In the genomic region with DNA sequence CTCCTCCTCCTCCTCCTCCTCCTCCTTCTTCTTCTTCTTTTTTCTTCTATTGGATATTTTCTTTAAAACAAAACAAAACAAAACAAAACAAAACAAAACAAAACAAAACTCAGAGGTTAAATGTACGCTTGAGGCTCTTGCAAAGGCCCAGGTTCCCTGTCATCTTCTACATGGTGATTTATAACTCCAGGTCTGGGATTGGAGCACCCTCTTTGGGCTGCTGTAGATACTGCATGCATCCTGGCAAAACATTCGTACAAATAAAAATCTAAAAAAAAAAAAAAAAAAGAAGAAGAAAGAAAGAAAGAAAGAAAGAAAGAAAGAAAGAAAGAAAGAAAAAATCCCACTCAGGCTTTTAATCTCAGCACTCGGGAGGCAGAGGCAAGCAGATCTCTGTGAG, we compare ENCODE assay signal across 10 mouse cellular contexts. TPM values are rescaled to one million over a fixed set of nuclear protein-coding genes. Genes with fewer than 3 reads are reported as not detected.
DNase-seq lines count a peak whose midpoint lies in the region; ATAC-seq and TF ChIP-seq lines count a peak whose summit lies in the region.
"Had no signal": no experiment of that assay in that cellular context is flagged by ENCODE, and none has a peak within 500 bp of the region (broad histone marks: within the 10 kb centered on the region; RNA-seq: fewer than 3 reads in every experiment).

No protein-coding gene starts in this region.

- H3K4me1 ChIP-seq in heart, embryonic 12.5 days (replicated peaks): no peaks in the 10 kb centered on the region
- H3K4me1 ChIP-seq in lung, embryonic 14.5 days (ENCODE audit: insufficient read depth): no peaks in the 10 kb centered on the region

- no peak overlapping the region for H3K4me2 ChIP-seq in heart, embryonic 12.5 days
- no peak overlapping the region for H3K4me2 ChIP-seq in lung, embryonic 14.5 days

- TF ChIP-seq CTCF in Patski (IDR thresholded peaks at IDR 0.05): peak; percentile 67
- TF ChIP-seq CTCF in lung, embryonic 14.5 days (IDR thresholded peaks at IDR 0.05; ENCODE audit: low read depth): peak; percentile 44

- intact Hi-C loops in heart, postnatal 10 days (cut with DNase I): loop anchor here (2.0 to 10.0 kb wide), 2 partner anchors 64 to 170 kb away; no protein-coding TSS in a partner anchor

- H3K36me3 ChIP-seq in heart, embryonic 12.5 days: no peaks in the 10 kb centered on the region
- no peaks in the 10 kb centered on the region for H3K36me3 ChIP-seq in lung, embryonic 14.5 days (ENCODE audit: insufficient read depth)

- no peak overlapping the region for H3K27ac ChIP-seq in heart, embryonic 12.5 days (ENCODE audit: poor library complexity, severe bottlenecking)
- H3K27ac ChIP-seq in lung, embryonic 14.5 days (ENCODE audit: low read depth): no peak overlapping the region

- no peak for ATAC-seq in heart, embryonic 12.5 days (ENCODE audit: insufficient number of reproducible peaks, low FRiP score)
- ATAC-seq in Patski: no peak
- no peak for ATAC-seq in lung, embryonic 14.5 days (ENCODE audit: insufficient read depth)
- ATAC-seq in erythroid progenitor cell, adult 5-6 weeks (replicated peaks; ENCODE audit: low FRiP score, poor library complexity, severe bottlenecking): no peak

- H3K9ac ChIP-seq in heart, embryonic 12.5 days: no peak overlapping the region
- no peak overlapping the region for H3K9ac ChIP-seq in lung, embryonic 14.5 days

- POLR2A ChIA-PET in Patski (lab: Charles Lee): no interaction called here

- CTCF ChIA-PET in Patski (lab: Charles Lee): no interaction called here

- peak; percentile 60 to 72 for DNase-seq in heart, postnatal 10 days
- DNase-seq in B cell, adult 2 months: peak; percentile 32 to 45
- DNase-seq in Patski (ENCODE audit: low read depth, low spot score): no peak
- DNase-seq in forelimb bud, embryonic 11.5 days (ENCODE audit: low read depth, low spot score): peak; percentile 25
- DNase-seq in lung, embryonic 14.5 days: peak; percentile 62
- no peak for DNase-seq in urinary bladder, postnatal 10 days (ENCODE audit: low spot score)

- H3K9me3 ChIP-seq in heart, embryonic 12.5 days (replicated peaks): no peaks in the 10 kb centered on the region
- no peaks in the 10 kb centered on the region for H3K9me3 ChIP-seq in lung, embryonic 14.5 days (ENCODE audit: low read depth, low read length)

- no peaks in the 10 kb centered on the region for H3K27me3 ChIP-seq in heart, embryonic 12.5 days (replicated peaks)
- H3K27me3 ChIP-seq in Patski: no peaks in the 10 kb centered on the region
- H3K27me3 ChIP-seq in lung, embryonic 14.5 days (ENCODE audit: insufficient read depth, low read length): no peaks in the 10 kb centered on the region

- H3K4me3 ChIP-seq in heart, embryonic 12.5 days: no peak overlapping the region
- no peak overlapping the region for H3K4me3 ChIP-seq in lung, embryonic 14.5 days (ENCODE audit: low read depth, low read length)

- WGBS in heart, embryonic 12.5 days: 28% methylated on average over 3 of the region's 3 CpGs
- 36% methylated on average over 3 of the region's 3 CpGs for WGBS in lung, embryonic 14.5 days

- in situ Hi-C loops in Patski (cut with MboI; ENCODE audit: low pct_unique_long_range_greater_than_20kb): loop anchor here (10.0 kb wide), 1 partner anchor 80 kb away; no protein-coding TSS in a partner anchor

RNA-seq across cellular contexts. Expression of a gene that starts 12.8 kb away (rescaled TPM):
- not detected for total RNA-seq in heart, postnatal 10 days (2021)
- polyA plus RNA-seq in heart, embryonic 12.5 days (2016; fragmentation: Nextera tagmentation; extraction: Ambion mirVana): not detected in 2 replicates
- not detected for polyA plus RNA-seq in Patski (2021)
- not detected in 2 replicates for polyA plus RNA-seq in lung, embryonic 14.5 days (2014; fragmentation: Nextera tagmentation; extraction: Ambion mirVana)
- total RNA-seq in erythroid progenitor cell, adult 5-6 weeks (2015; ENCODE audit: low replicate concordance): not detected in 2 replicates
- total RNA-seq in erythroid progenitor cell, adult 5-6 weeks (2017; ENCODE audit: low replicate concordance): not detected in 2 replicates
- total RNA-seq: layer of hippocampus, postnatal 25 days; neutrophil, adult 5-6 weeks had no signal

RNA-seq across cellular contexts. Expression of a gene that starts 13.3 kb away (rescaled TPM):
- total RNA-seq in heart, postnatal 10 days (2021): 10 to 100 TPM; 17.7 to 18.6 TPM
- 14.2 and 15.3 TPM in 2 replicates for polyA plus RNA-seq in heart, embryonic 12.5 days (2016; fragmentation: Nextera tagmentation; extraction: Ambion mirVana)
- 46.6 TPM for polyA plus RNA-seq in Patski (2021)
- polyA plus RNA-seq in lung, embryonic 14.5 days (2014; fragmentation: Nextera tagmentation; extraction: Ambion mirVana): 27.3 and 29.3 TPM in 2 replicates
- total RNA-seq in erythroid progenitor cell, adult 5-6 weeks (2015; ENCODE audit: low replicate concordance): not detected in 2 replicates
- 0.45 TPM in 1 of 2 replicates, not detected in the other for total RNA-seq in erythroid progenitor cell, adult 5-6 weeks (2017; ENCODE audit: low replicate concordance)

RNA-seq across cellular contexts. Expression of a gene that starts 30.9 kb away (rescaled TPM):
- total RNA-seq in heart, postnatal 10 days (2021): 10 to 100 TPM; 50.4 to 53.2 TPM
- 46.5 and 47.6 TPM in 2 replicates for polyA plus RNA-seq in heart, embryonic 12.5 days (2016; fragmentation: Nextera tagmentation; extraction: Ambion mirVana)
- polyA plus RNA-seq in Patski (2021): 132 TPM
- 33.2 and 33.3 TPM in 2 replicates for polyA plus RNA-seq in lung, embryonic 14.5 days (2014; fragmentation: Nextera tagmentation; extraction: Ambion mirVana)
- total RNA-seq in erythroid progenitor cell, adult 5-6 weeks (2015; ENCODE audit: low replicate concordance): 7.2 and 17.2 TPM in 2 replicates
- total RNA-seq in erythroid progenitor cell, adult 5-6 weeks (2017; ENCODE audit: low replicate concordance): 1.9 and 2.3 TPM in 2 replicates

Comparison
In these comparisons a context has a peak if more than half of its experiments do, and no peak if none do; other contexts are left out.
1. DNase-seq: peak in heart, postnatal 10 days (2 of 2), B cell, adult 2 months (2 of 2), forelimb bud, embryonic 11.5 days (single experiment) and lung, embryonic 14.5 days (single experiment); none in Patski (single experiment) and urinary bladder, postnatal 10 days (single experiment).